Mouse (Mus musculus): Measurements from ENCODE around the gene Irs2. TPM values are rescaled to one million over a fixed set of nuclear protein-coding genes. Genes with fewer than 3 reads are reported as not detected.

The Irs2 gene
- total RNA-seq (2014; rRNA removed; ENCODE audit: low replicate concordance): 39.3 and 53.4 TPM in 2 replicates
- polyA plus RNA-seq (2015; fragmentation: Nextera tagmentation; extraction: Ambion mirVana): 1.6 and 2.0 TPM in 2 replicates

DNA sequence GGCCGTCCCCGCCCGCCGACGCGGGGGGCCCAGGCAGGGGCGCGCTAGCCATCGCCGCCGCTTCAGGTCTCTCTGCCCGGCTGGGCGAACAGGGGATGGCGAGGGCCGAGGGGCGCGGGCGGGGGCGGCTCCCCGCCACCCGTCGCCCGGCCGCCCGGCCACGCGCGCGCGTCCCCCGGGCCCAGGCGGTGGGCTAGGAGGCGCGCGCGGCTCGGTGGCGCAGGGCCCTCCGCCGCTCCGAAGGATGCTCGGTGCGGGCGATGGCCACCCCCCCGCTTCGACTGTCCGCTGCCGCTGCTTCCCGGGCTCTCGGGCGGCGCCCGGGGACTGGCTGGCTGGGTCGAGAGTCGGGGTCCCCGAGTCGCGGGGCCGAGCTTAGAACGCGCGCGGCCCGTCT, at the start of gene Irs2:
Irs2 (minus strand) TSS at position 80 of the 397 bp plus-strand sequence.
- H3K27ac ChIP-seq (ENCODE audit: low read depth): peak within 1 kb of the TSS; percentile 100
- H3K9ac ChIP-seq (replicated peaks; ENCODE audit: low read depth, low read length): peak within 1 kb of the TSS; percentile 96
- no peak for TF ChIP-seq EP300 (IDR thresholded peaks at IDR 0.05; ENCODE audit: low read depth)
- TF ChIP-seq CTCF (IDR thresholded peaks at IDR 0.05; ENCODE audit: low read depth): no peak
- no peaks in the 10 kb centered on the region for H3K9me3 ChIP-seq (replicated peaks; ENCODE audit: control insufficient read depth, low read length)
- ATAC-seq (ENCODE audit: insufficient read depth, low read depth) (peak; percentile 0; the same call in 1 of the 2 replicates), DNase-seq (ENCODE audit: low spot score) (no peak)
- peaks cover 36% of the 10 kb centered on the region; the same call in 1 of the 2 replicates for H3K4me1 ChIP-seq (ENCODE audit: control insufficient read depth, insufficient read depth)
- H3K27me3 ChIP-seq (ENCODE audit: control insufficient read depth, insufficient read depth, low read length): peaks cover 5% of the 10 kb centered on the region; the same call in 1 of the 2 replicates
- peaks cover 13% of the 10 kb centered on the region for H3K36me3 ChIP-seq (replicated peaks; ENCODE audit: control insufficient read depth, insufficient read depth, low read length)
- peak within 1 kb of the TSS; percentile 85 for H3K4me2 ChIP-seq (ENCODE audit: low read depth, low read length)
- under 1% methylated on average over 58 of the region's 64 CpGs for whole genome bisulfite sequencing
- H3K4me3 ChIP-seq (ENCODE audit: low read depth, low read length): peak within 1 kb of the TSS; percentile 88

GRCm38 (mm10) chr8:11056665-11057064, 48.4 kb upstream of the Irs2 start:
- no peak overlapping the region for H3K27ac ChIP-seq (ENCODE audit: low read depth)
- DNase-seq (ENCODE audit: low spot score) (no peak), ATAC-seq (ENCODE audit: insufficient read depth, low read depth) (no peak)
- H3K36me3 ChIP-seq (replicated peaks; ENCODE audit: control insufficient read depth, insufficient read depth, low read length): no peaks in the 10 kb centered on the region
- no peaks in the 10 kb centered on the region for H3K4me1 ChIP-seq (ENCODE audit: control insufficient read depth, insufficient read depth)
- 84% methylated on average over 5 of the region's 5 CpGs for WGBS
- no peak overlapping the region for H3K4me2 ChIP-seq (ENCODE audit: low read depth, low read length)
- H3K9ac ChIP-seq (replicated peaks; ENCODE audit: low read depth, low read length): no peak overlapping the region
- H3K4me3 ChIP-seq (ENCODE audit: low read depth, low read length): no peak overlapping the region
- H3K9me3 ChIP-seq (replicated peaks; ENCODE audit: control insufficient read depth, low read length): no peaks in the 10 kb centered on the region
- H3K27me3 ChIP-seq (ENCODE audit: control insufficient read depth, insufficient read depth, low read length): no peaks in the 10 kb centered on the region
- TF ChIP-seq EP300 (IDR thresholded peaks at IDR 0.05; ENCODE audit: low read depth) (no peak), CTCF (IDR thresholded peaks at IDR 0.05; ENCODE audit: low read depth) (no peak)

GRCm38 (mm10) chr8:11056175-11056563, 47.9 kb upstream of the Irs2 start:
- DNase-seq (ENCODE audit: low spot score) (no peak), ATAC-seq (ENCODE audit: insufficient read depth, low read depth) (no peak)
- Histone ChIP-seq H3K9ac (replicated peaks; ENCODE audit: low read depth, low read length) (no peak overlapping the region), H3K9me3 (replicated peaks; ENCODE audit: control insufficient read depth, low read length) (no peaks in the 10 kb centered on the region), H3K27ac (ENCODE audit: low read depth) (no peak overlapping the region), H3K4me2 (ENCODE audit: low read depth, low read length) (no peak overlapping the region), H3K4me1 (ENCODE audit: control insufficient read depth, insufficient read depth) (no peaks in the 10 kb centered on the region), H3K4me3 (ENCODE audit: low read depth, low read length) (no peak overlapping the region), H3K27me3 (ENCODE audit: control insufficient read depth, insufficient read depth, low read length) (no peaks in the 10 kb centered on the region), H3K36me3 (replicated peaks; ENCODE audit: control insufficient read depth, insufficient read depth, low read length) (no peaks in the 10 kb centered on the region)
- TF ChIP-seq CTCF (IDR thresholded peaks at IDR 0.05; ENCODE audit: low read depth): no peak
- TF ChIP-seq EP300 (IDR thresholded peaks at IDR 0.05; ENCODE audit: low read depth): no peak
- WGBS: 69% methylated on average over 8 of the region's 8 CpGs

DNA sequence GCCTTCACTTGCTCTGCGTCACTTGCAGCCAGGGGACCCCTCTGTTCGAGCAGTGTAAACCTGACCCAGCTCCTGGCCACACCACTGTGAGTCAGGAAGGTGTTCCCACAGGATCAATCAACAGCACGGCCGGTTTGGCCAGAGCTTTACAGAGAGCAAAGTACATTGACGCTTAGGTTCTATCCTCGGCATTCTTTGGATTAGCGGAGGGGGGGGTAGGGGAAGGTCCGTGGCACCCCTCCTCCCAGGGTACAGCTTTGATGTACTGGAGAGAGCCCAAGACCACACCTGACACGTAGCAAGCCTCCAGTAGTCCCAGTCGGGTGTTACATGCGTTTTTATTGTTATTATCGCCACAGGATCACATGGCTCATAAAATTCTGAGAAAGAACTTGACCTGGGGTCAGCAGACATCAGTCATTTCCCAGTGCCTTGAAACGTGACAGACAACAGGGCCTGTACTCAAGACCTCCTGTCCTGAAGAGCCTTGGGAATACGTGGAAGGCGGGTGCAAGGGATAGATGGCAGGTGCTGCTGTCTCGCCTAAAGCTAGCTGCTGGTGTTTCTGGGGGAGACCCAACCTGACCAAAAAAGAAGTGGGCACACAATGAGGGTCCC, 47.4 kb upstream of the Irs2 start:
- H3K4me2 ChIP-seq (ENCODE audit: low read depth, low read length): no peak overlapping the region
- no peak overlapping the region for H3K27ac ChIP-seq (ENCODE audit: low read depth)
- H3K27me3 ChIP-seq (ENCODE audit: control insufficient read depth, insufficient read depth, low read length): no peaks in the 10 kb centered on the region
- H3K9me3 ChIP-seq (replicated peaks; ENCODE audit: control insufficient read depth, low read length): no peaks in the 10 kb centered on the region
- no peak for ATAC-seq (ENCODE audit: insufficient read depth, low read depth)
- TF ChIP-seq CTCF (IDR thresholded peaks at IDR 0.05; ENCODE audit: low read depth): no peak
- no peak for TF ChIP-seq EP300 (IDR thresholded peaks at IDR 0.05; ENCODE audit: low read depth)
- 68% methylated on average over 16 of the region's 16 CpGs for WGBS
- no peak overlapping the region for H3K9ac ChIP-seq (replicated peaks; ENCODE audit: low read depth, low read length)
- DNase-seq (ENCODE audit: low spot score): no peak
- H3K4me1 ChIP-seq (ENCODE audit: control insufficient read depth, insufficient read depth): no peaks in the 10 kb centered on the region
- no peaks in the 10 kb centered on the region for H3K36me3 ChIP-seq (replicated peaks; ENCODE audit: control insufficient read depth, insufficient read depth, low read length)
- H3K4me3 ChIP-seq (ENCODE audit: low read depth, low read length): no peak overlapping the region

- 58% methylated on average over 5 of the region's 5 CpGs for WGBS
- H3K4me1 ChIP-seq (ENCODE audit: control insufficient read depth, insufficient read depth): no peaks in the 10 kb centered on the region
- H3K9me3 ChIP-seq (replicated peaks; ENCODE audit: control insufficient read depth, low read length): no peaks in the 10 kb centered on the region
- no peaks in the 10 kb centered on the region for H3K36me3 ChIP-seq (replicated peaks; ENCODE audit: control insufficient read depth, insufficient read depth, low read length)
- no peak for ATAC-seq (ENCODE audit: insufficient read depth, low read depth)
- no peak overlapping the region for H3K4me3 ChIP-seq (ENCODE audit: low read depth, low read length)
- no peak overlapping the region for H3K4me2 ChIP-seq (ENCODE audit: low read depth, low read length)
- TF ChIP-seq CTCF (IDR thresholded peaks at IDR 0.05; ENCODE audit: low read depth) (no peak), EP300 (IDR thresholded peaks at IDR 0.05; ENCODE audit: low read depth) (no peak)
- no peak overlapping the region for H3K9ac ChIP-seq (replicated peaks; ENCODE audit: low read depth, low read length)
- no peaks in the 10 kb centered on the region for H3K27me3 ChIP-seq (ENCODE audit: control insufficient read depth, insufficient read depth, low read length)
- H3K27ac ChIP-seq (ENCODE audit: low read depth): no peak overlapping the region
- DNase-seq (ENCODE audit: low spot score): no peak
These were observed 41.6 kb upstream of the Irs2 start for GRCm38 (mm10) chr8:11049835-11050234.

DNA sequence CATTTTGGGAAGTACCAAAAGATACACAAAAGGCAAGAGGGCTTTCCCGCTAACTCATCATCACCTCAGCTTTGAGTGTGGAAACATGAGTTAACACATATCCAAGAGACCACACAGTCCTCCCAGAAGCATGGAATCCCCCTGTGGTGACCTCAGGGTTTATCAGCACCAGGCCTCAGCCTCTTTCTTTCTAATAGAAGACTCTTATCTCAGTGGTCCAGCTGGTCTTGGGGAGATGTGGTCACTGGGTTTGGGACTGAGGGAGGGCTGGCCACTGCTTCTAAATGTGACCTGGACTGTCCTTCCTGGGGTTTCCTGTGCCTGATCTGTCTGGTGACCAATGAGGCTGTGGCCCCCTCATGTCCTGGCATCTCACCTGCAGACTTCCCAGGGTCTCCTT, 39.6 kb upstream of the Irs2 start:
- DNase-seq (ENCODE audit: low spot score) (no peak), ATAC-seq (ENCODE audit: insufficient read depth, low read depth) (no peak)
- H3K4me3 ChIP-seq (ENCODE audit: low read depth, low read length): no peak overlapping the region
- H3K27me3 ChIP-seq (ENCODE audit: control insufficient read depth, insufficient read depth, low read length): no peaks in the 10 kb centered on the region
- no peaks in the 10 kb centered on the region for H3K9me3 ChIP-seq (replicated peaks; ENCODE audit: control insufficient read depth, low read length)
- H3K27ac ChIP-seq (ENCODE audit: low read depth): no peak overlapping the region
- H3K36me3 ChIP-seq (replicated peaks; ENCODE audit: control insufficient read depth, insufficient read depth, low read length): no peaks in the 10 kb centered on the region
- no peak overlapping the region for H3K9ac ChIP-seq (replicated peaks; ENCODE audit: low read depth, low read length)
- no peak for TF ChIP-seq CTCF (IDR thresholded peaks at IDR 0.05; ENCODE audit: low read depth)
- no peak for TF ChIP-seq EP300 (IDR thresholded peaks at IDR 0.05; ENCODE audit: low read depth)
- H3K4me1 ChIP-seq (ENCODE audit: control insufficient read depth, insufficient read depth): no peaks in the 10 kb centered on the region
- no peak overlapping the region for H3K4me2 ChIP-seq (ENCODE audit: low read depth, low read length)
- 69% methylated on average over 1 of the region's 1 CpGs for WGBS

All from heart, postnatal 0 days (tissue).